Mouse (Mus musculus): ENCODE results near the gene Vgf.
A peak's percentile ranks its signal among the peaks of the same experiment; 100 is the strongest.

Gene Vgf

DNA sequence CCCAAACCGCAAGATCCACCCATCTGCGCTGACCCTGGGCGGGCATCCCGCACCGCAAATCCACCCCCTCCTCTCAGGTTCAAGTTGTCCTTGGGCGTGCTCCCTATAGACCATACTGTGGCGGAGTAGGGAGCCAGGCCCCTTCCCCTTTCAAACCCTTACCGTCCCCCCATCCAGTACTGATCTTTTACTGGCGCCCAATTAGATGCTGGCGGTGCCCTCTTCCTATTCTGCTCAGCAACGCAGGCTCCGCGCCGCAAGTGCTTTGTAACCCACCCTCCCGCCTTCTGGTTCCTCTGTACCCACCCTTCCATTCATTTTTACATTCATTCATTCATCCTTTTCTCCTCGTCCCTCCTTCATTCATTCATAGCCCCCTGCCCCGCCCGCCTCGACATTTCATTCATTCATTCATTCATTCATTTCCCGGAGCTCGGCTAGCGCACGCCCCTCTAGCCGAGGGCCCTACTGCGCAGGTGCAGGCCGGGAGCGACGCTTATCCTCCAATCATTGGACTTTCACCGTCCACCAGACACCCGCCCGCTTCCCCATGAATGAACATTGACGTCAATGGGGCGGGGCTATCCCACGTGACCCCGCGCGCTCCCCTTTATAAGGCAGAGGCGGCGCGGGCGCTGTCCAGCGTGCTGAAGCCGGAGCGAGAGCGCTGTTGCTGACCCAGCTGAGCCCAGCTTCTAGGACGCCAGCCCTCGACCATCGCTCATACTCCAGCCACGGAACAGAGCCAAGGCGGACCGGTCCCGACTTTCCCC is 3.6 kb downstream of the Vgf start:
- peak; percentile 99 for DNase-seq (ENCODE audit: extremely low spot score, low spot score)

DNA sequence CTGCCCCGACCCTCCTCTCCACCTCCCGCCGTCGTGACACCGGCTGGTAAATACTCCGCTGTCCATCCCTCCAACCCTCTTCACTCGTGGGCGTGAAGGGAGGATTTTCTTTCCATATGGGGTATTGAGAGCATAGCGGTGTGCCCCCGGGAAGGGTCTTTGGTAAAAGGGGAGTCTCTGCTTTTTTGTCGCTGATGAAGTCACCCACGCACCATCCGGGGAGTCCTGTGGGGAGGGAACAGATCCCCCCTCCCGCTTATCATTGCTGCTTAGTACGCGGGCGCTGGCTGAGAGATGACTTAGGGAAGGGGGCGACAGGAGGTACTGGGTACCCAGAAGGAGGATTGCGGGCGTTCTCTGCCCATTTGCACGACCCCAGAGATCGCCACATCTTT is 4.2 kb downstream of the Vgf start:
- no peak for DNase-seq (ENCODE audit: extremely low spot score, low spot score)

DNA sequence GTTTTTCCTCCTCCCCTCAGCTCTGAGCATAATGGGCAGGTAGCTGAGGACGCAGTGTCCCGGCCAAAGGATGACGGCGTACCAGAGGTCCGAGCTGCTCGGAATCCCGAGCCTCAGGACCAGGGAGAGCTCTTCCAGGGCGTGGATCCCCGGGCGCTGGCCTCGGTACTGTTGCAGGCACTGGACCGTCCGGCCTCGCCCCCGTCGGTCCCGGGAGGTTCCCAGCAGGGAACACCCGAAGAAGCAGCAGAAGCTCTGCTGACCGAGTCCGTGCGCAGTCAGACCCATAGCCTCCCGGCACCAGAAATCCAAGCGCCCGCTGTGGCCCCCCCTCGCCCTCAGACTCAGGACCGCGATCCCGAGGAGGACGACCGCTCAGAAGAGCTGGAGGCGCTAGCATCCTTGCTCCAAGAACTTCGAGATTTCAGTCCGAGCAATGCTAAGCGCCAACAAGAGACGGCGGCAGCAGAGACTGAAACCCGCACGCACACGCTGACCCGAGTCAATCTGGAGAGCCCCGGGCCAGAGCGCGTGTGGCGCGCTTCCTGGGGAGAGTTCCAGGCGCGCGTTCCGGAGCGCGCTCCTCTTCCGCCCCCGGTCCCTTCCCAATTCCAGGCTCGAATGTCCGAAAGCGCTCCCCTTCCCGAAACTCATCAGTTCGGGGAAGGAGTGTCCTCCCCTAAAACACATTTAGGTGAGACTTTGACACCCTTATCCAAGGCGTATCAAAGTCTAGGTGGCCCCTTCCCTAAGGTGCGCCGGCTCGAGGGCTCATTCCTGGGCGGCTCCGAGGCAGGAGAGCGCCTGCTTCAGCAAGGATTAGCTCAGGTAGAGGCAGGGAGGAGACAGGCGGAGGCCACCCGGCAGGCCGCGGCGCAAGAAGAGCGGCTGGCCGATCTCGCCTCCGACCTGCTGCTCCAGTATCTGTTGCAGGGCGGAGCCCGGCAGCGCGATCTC is 5.2 kb downstream of the Vgf start:
- DNase-seq (ENCODE audit: extremely low spot score, low spot score) = peak; percentile 19

DNA sequence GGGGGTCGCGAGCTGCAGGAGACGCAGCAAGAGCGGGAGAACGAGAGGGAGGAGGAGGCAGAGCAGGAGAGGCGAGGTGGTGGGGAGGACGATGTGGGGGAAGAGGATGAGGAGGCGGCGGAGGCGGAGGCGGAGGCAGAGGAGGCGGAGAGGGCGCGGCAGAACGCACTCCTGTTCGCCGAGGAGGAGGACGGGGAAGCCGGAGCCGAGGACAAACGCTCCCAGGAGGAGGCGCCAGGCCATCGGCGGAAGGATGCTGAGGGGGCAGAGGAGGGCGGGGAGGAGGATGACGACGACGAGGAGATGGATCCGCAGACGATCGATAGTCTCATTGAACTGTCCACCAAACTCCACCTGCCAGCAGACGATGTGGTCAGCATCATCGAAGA is 5.8 kb downstream of the Vgf start:
- peak; percentile 49 for DNase-seq (ENCODE audit: extremely low spot score, low spot score)

DNA sequence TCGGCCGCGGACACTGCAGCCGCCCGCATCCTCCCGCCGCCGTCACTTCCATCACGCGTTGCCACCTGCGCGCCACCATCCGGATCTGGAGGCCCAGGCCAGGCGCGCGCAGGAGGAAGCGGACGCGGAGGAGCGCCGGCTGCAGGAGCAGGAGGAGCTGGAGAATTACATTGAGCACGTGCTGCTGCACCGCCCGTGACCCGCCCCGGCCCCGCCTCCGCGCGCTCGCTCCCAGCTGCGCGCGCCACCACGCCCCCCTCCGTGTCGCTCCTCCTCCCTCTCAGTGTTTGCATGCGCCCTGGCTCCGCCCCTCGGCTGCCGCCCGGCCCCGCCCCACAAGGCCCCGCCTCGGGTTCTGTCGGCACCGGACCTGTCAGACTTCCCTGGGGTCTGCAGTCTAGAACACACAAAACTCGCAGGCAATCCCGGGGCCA is 6.5 kb downstream of the Vgf start:
- DNase-seq (ENCODE audit: extremely low spot score, low spot score) = peak; percentile 93

DNA sequence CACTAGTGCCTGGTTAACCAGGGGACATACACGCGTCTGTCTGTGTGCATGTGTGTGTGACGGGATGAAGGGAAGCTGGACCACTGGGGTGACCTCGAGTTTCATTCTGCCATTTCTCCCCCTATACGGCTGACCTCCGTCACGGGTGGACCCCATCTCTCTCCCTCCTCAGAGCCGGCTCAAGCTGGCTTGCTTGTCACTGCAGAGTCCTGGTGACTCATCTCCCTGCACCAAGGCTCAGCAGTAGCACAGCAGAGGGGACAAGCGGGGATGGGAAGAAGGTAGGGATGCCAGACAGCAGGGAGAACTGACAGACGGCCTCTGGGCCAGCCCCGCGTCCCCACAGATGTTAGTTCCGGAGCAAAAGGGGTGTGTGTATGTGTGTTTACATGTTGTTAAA is 10.0 kb downstream of the Vgf start:
- DNase-seq (ENCODE audit: extremely low spot score, low spot score) = no peak

DNA sequence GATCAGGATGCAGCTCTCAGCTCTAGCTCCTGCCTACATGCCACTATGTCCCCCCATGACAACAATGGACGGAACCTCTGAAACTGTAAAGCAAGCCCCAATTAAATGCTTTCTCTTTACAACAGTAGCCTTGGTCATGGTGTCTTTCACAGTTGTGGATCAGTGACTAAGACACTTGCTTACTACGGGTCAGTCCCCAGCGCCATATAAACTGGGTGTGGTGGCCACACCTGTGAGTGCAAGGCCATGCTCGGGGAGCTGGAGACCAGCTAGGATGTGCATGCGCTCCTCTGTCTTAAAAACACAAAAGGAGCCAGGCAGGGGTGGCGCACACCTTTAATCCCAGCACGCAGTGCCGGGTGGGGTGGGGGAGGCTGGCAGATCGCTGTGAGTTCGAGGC is 13.3 kb downstream of the Vgf start:
- DNase-seq (ENCODE audit: extremely low spot score, low spot score) = no peak

DNA sequence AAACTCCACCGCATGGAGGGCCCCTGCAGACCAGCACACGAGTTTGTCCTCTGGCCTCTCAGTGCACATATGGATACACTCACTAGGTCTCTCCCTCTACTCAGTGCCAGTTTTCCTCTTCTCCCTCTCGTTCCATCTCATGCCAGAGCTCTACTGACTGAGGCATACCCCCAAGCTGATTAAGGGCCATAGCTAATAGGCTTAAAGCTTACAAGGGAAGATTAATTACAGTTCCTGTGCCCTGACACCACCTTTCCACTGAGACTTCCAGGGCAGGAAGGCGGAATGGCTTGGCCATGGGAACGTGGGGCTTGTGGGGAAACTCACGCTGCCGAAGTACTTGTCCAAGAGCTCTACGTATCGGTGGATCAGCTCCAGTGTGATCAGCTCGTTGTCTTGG is 15.2 kb downstream of the Vgf start:
- DNase-seq (ENCODE audit: extremely low spot score, low spot score) = no peak

DNA sequence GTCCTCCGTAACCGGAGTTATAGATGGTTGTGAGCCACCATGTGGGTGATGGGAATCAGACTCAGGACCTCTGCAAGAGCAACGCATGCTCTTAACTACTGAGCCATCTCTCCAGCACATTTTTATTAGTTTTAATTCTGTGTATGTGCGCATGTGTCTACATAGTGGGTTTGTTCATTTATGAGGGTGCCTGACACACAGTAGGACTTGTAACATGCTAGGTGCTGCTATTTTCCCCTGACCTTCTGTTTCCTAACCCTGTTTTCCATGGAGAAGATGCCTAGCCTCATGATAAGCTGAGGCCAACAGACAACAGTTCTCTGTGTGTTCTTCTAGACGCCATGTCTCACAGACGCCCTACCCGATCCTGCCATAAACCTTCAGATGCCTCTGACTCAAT is 17.8 kb downstream of the Vgf start:
- DNase-seq (ENCODE audit: extremely low spot score, low spot score) = no peak

DNA sequence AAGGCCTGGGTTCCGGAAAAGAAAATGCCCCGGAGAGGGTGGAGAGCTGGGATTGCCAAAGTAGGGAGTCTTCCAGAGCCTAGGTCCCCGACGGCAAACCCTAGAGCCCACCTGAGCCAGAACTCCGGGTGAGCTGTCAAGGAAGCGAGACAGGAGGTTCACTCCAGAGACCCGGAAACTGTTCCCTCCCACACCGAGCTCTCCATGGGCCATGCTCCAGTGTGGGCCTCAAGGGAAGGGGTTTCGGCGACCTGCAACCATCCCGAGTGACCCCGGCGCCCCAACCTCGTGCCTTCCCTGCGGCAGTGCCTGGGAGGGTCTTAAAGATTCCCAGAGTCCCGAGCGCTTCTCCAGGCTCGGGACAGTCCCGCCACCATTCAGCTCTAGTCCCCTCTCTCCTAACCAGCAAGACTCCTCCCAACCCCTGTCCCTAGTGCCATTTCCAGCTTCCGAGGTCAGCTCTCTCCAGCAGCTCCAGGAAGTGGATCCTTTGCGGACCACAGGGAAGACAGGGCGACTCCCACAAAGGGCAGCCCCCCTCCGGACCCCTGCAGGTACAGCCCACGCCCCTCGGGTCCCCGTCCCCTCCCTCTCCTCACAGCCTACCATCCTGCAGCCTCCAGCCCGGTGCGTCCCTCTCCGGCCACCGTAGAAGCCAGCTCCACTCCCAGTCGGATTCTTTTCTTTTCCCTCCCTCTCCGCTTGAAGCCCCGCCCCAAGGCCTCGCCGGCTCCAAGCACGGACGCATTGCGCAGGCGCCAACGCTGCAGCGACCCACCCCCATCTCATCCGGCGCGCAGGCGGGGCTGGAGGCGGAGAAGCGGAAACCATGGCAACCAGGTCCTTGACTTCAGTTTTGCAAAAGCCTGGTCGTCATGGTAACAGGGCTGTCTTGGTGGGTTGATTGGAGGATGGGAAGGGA is 19.5 kb downstream of the Vgf start, which contains the start of gene Ap1s1:
Gene Ap1s1, minus strand, starts transcription at position 734 of the 922 bp plus-strand sequence.
- peak; percentile 99 for DNase-seq (ENCODE audit: extremely low spot score, low spot score)

DNA sequence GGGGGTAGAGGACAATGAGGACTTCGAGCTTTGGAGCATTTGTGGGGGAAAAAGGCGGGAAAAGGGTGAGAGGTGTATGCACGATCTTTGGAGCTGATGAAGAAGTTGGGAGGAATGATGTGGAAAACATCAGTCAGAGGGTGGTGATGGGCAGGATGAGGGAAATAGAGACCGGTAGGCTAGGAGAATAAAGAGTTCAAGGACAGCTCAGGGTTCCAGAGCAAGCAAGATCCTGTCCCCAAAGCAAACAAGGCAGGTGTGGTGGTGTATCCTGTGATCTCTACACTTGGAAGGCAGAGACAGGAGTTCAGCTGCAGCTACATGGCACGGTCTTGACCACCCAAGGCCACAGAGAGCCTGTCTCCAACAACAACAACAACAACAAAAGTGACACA is 20.1 kb downstream of the Vgf start:
- no peak for DNase-seq (ENCODE audit: extremely low spot score, low spot score)

DNA sequence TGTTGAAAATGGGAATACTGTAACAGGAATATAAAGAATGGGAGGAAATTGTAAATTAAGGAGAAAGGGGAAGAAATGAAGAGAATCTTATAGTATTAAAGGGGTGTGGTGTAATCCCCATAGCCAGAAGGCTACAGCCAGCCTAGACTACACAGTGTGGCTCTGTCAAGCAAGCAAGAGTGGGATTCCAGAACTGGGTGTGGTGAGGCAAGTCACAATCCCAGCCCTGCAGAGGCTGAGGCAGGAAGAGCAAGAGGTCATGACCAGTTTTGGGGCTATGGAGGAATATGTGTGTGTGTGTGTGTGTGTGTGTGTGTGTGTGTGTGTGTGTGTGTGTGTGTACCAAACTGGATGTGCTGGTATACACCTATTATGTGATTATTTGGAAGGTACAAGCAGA is 20.8 kb downstream of the Vgf start:
- no peak for DNase-seq (ENCODE audit: extremely low spot score, low spot score)

DNA sequence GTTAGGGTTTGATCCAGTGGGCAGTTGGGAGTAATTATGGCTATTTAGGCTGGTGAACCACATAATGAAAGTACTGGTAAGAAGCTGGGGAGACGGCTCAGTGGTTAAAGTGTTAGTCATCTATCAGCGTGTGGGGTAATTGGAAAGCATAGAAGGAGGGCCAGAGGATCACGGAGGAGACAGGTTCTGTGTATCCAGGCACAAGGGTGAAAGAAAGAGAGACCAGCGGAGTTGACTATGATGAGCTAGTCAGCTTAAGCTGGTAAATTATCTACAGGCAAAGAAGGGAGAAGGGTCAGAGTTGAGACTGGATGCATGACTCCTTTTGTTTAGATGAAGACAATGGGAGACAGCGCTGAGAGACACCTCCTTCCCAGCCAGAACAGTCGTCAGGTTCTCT is 24.9 kb downstream of the Vgf start:
- no peak for DNase-seq (ENCODE audit: extremely low spot score, low spot score)

DNA sequence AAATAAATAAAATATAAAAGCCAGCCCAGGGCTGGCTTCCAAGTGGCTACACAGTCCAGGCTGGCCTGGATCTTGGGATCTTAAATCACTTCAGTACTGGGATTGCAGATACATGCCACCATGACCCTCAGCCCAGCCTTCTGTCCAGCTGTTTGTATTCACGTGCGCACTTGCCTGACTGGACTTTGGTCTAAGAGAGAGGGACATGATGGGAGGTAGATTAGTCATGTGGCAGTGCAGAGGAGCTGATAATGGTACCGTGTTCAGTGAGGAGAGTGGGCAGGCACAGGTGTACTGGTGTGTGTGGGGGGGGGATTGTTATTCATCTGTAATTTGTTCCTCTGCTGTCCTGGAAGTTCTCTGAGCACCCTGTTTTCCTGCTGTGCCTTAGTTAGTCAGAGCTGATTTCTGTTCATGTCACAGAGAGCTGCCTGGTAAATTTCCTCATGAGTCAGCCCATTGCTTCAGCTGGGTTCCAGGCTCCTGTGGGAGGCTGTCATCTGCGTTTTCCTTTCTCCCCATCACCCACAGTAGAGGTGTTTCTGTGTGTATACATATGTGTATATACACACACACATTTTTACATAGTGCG is 25.8 kb downstream of the Vgf start:
- DNase-seq (ENCODE audit: extremely low spot score, low spot score) = no peak

DNA sequence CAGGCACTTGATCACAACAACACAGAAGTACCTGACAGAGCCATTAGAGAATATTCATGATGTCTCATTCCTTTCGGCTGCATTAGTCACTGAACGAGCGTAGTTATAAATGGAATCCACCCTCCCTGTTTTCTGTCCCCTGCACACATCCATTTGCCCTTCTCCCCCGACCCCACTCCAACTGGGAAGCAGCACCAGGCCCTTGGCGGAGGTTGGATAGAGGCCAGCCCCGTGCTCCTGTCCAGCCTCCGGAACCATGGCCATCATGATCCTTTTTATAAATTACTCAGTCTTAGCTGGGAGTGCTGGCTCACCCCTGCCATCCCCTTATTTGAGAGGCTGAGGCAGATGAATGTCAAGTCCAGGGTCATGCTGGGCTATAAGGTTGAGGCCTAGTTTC is 28.1 kb downstream of the Vgf start:
- no peak for DNase-seq (ENCODE audit: extremely low spot score, low spot score)

DNA sequence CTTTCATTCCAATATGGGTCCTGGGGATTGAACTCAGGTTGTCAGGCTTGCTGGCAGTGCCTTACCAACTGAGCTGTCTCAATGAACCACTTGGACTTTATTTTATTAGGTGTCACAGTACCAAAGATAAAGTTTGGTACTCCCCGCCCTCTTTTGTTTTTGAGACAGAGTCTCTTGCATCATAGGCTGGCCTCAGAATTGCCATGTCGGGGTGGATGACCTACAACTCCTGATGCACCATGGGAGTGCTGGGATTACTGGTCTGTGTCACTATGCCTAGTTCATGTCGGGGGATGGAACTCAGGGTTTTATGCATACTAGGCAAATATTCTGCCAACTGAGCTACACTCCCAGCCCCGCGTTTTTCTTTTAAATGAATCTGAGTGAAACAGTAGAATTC is 28.7 kb downstream of the Vgf start:
- no peak for DNase-seq (ENCODE audit: extremely low spot score, low spot score)

DNA sequence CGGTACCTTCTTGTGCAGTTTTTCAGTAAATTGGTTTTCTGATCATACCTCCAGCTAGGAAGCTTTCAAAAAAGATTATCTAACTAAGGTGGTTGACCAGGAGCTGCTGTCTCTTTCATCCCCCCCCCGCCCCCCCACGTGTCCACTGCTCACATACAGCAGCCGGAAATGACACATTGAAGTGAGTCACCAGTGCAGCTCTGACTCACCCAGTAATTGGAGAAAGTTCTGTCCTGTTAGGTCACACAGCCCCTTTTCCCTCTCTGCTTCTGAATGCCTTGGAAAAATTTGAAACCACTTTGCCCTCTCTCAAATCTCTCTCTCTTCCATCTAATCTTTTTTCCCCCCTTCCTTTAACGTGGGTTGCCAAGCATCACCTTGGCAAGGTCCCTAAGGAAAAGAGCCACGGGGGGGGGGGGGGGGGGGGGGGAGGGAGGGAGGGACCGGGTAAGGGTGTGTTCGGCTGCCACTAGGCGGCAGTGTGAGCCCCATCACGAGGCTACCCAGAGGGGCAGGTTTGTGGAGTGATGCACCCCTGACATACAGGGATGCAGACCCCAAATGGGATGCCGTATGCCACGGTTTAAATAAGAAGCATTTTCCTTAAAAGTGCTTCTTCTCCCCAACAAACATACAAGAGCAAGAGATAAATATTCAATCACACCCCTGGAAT is 35.8 kb downstream of the Vgf start:
- DNase-seq (ENCODE audit: extremely low spot score, low spot score) = no peak

DNA sequence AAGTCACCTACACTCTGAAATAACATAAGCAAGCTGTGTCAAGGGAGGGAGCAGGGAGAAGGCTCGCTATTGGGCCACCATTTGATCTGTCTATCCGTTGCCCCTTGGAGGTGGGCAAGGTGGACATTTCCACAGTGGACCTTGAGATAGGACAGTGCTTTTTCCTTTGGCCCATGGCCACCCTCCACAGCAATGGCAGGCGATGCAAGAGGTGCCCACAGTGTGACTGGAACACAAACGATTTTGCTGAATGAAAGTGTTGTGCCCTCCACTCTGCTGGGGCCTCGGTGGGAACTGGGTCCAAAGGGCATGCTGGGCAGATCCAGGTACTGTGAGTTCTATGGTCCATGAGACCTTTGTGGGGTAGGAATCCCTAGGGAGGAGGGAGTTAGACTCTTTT is 36.4 kb downstream of the Vgf start:
- no peak for DNase-seq (ENCODE audit: extremely low spot score, low spot score)

DNA sequence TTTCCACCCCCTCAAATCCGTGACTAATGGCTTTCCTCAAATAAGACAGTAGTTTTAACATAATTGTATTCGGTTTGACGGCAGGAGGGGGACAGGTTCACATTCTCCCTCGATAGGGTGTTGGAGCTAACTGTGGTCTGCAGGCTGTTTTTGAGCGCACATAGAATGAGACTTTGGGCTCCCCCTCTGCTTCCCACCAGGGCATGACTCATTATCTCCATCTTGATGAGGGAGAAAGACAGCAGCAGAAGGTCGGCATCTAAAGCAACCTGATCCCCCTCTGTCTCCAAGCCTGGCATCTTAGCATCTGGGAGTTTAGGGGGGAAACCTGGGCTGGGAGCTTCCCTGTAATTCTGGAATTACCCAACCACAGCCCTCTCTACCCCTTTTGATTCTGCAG is 39.3 kb downstream of the Vgf start:
- DNase-seq (ENCODE audit: extremely low spot score, low spot score) = no peak

DNA sequence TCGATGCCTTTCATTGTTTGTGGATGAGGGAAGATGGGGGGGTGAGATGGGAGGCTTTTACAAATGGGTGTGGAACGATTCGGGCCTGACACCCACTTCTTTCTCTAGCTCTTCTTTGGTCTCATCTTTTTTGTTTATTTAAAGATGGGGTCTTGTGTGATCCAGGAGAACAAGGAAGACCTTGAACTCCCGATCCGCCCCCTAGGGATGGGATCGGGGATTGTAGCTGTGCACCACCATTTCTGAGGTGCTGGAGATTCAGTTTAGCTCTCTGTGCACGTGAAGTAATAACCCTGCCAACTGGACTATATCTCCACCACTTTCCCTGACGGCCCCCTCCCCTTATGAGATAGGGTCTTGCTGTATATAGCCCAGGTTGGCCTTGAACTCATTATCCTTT is 39.7 kb downstream of the Vgf start:
- DNase-seq (ENCODE audit: extremely low spot score, low spot score) = no peak

DNA sequence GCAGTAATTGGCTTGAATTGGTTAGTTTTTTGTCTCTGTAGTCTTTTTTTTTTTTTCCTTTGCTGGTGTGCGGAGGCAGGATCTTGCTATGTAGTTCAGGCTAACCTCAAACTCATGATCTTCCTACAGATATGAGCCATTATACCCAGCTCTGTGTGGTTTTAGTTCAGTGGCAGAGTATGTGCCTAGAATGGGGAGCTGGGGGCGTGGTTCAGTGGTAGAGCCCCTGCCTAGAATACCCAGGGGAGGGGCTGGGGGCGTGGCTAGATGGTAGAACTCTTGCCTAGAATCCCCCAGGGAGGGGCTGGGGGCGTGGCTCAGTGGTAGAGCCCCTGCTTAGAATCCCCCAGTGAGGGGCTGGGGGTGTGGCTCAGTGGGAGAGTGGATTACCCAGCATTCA is 42.5 kb downstream of the Vgf start:
- no peak for DNase-seq (ENCODE audit: extremely low spot score, low spot score)
